Mouse (Mus musculus): ENCODE results near the gene Ccdc180. TPM values are rescaled to one million over a fixed set of nuclear protein-coding genes. Genes with fewer than 3 reads are reported as not detected.

Ccdc180 gene
- 0.89 TPM for polyA plus RNA-seq (2014; fragmentation: Illumina TruSeq; extraction: RNeasy Lipid Tissue Mini Kit (QIAGEN cat#74804); ENCODE audit: low read depth, low replicate concordance)

GRCm38 (mm10) chr4:45890066-45890761, at the start of gene Ccdc180:
Gene Ccdc180, plus strand, starts transcription at chr4:45890303.

GRCm38 (mm10) chr4:45848109-45848824, 41.8 kb upstream of the Ccdc180 start, which contains the start of gene Stra6l:
Gene Stra6l, plus strand, starts transcription at chr4:45848664.

GRCm38 (mm10) chr4:45964771-45965439, 74.8 kb downstream of the Ccdc180 start, which contains the start of gene Tdrd7:
Gene Tdrd7, plus strand, starts transcription at chr4:45965334.

Other genes starting within 250 kb of the Ccdc180 start
- 0.61 TPM for gene Aldh1b1, start 91.3 kb upstream of the Ccdc180 start, polyA plus RNA-seq (2014; fragmentation: Illumina TruSeq; extraction: RNeasy Lipid Tissue Mini Kit (QIAGEN cat#74804); ENCODE audit: low read depth, low replicate concordance)
- gene Igfbpl1, start 63.4 kb upstream of the Ccdc180 start, polyA plus RNA-seq (2014; fragmentation: Illumina TruSeq; extraction: RNeasy Lipid Tissue Mini Kit (QIAGEN cat#74804); ENCODE audit: low read depth, low replicate concordance): not detected
- 9.4 TPM for gene Stra6l, start 41.6 kb upstream of the Ccdc180 start, polyA plus RNA-seq (2014; fragmentation: Illumina TruSeq; extraction: RNeasy Lipid Tissue Mini Kit (QIAGEN cat#74804); ENCODE audit: low read depth, low replicate concordance)
- gene Tdrd7, start 75.0 kb downstream of the Ccdc180 start, polyA plus RNA-seq (2014; fragmentation: Illumina TruSeq; extraction: RNeasy Lipid Tissue Mini Kit (QIAGEN cat#74804); ENCODE audit: low read depth, low replicate concordance): 32.5 TPM
- gene Tmod1, start 148.6 kb downstream of the Ccdc180 start, polyA plus RNA-seq (2014; fragmentation: Illumina TruSeq; extraction: RNeasy Lipid Tissue Mini Kit (QIAGEN cat#74804); ENCODE audit: low read depth, low replicate concordance): 1.6 TPM
- 41.7 TPM for gene Ncbp1, start 248.3 kb downstream of the Ccdc180 start, polyA plus RNA-seq (2014; fragmentation: Illumina TruSeq; extraction: RNeasy Lipid Tissue Mini Kit (QIAGEN cat#74804); ENCODE audit: low read depth, low replicate concordance)
- gene Tstd2, start 248.4 kb downstream of the Ccdc180 start, polyA plus RNA-seq (2014; fragmentation: Illumina TruSeq; extraction: RNeasy Lipid Tissue Mini Kit (QIAGEN cat#74804); ENCODE audit: low read depth, low replicate concordance): 24.0 TPM

Data from kidney, adult 10 weeks (tissue).